Mouse (Mus musculus) thymus, postnatal 10 days (tissue): ENCODE data around the gene Zbtb1.
A peak's percentile ranks its signal among the peaks of the same experiment; 100 is the strongest.
"Not testable (repeated sequence)": the region's sequence is repeated elsewhere in the genome, so short reads cannot be mapped to it uniquely, and the experiment has no call there.

Experiments
- DNase-seq, 2 experiments: peaks; one replicate each; pipeline ENCODE4 v3.0.0; 2021; ENCODE audit warnings: low spot score in 2 of 2

The Zbtb1 gene

DNA sequence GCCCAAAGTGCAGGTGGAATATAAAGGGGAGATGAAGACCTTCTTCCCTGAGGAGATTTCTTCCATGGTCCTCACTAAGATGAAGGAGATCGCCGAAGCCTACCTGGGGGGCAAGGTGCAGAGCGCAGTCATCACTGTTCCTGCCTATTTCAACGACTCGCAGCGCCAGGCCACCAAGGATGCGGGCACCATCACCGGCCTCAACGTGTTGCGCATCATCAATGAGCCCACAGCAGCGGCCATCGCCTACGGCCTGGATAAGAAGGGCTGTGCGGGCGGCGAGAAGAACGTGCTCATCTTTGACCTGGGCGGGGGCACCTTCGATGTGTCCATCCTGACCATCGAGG is 34.7 kb downstream of the Zbtb1 start:
- DNase-seq: peak in 1 of 2 experiments; percentile 15

DNA sequence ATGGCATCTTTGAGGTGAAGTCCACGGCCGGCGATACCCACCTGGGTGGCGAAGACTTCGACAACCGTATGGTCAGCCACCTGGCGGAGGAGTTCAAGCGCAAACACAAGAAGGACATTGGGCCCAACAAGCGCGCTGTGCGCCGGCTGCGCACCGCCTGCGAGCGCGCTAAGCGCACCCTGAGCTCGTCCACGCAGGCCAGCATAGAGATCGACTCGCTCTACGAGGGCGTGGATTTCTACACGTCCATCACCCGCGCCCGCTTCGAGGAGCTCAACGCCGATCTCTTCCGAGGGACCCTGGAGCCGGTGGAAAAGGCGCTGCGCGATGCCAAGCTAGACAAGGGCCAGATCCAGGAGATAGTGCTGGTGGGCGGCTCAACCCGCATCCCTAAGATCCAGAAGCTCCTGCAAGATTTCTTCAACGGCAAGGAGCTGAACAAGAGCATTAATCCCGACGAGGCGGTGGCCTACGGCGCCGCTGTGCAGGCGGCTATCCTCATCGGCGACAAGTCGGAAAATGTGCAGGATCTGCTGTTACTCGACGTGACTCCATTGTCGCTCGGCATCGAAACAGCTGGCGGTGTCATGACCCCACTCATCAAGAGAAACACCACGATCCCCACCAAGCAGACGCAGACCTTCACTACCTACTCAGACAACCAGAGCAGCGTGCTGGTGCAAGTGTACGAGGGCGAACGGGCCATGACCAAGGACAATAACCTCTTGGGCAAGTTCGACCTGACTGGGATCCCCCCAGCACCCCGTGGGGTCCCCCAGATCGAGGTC is 35.3 kb downstream of the Zbtb1 start:
- peak in 1 of 2 experiments; percentile 11 for DNase-seq

DNA sequence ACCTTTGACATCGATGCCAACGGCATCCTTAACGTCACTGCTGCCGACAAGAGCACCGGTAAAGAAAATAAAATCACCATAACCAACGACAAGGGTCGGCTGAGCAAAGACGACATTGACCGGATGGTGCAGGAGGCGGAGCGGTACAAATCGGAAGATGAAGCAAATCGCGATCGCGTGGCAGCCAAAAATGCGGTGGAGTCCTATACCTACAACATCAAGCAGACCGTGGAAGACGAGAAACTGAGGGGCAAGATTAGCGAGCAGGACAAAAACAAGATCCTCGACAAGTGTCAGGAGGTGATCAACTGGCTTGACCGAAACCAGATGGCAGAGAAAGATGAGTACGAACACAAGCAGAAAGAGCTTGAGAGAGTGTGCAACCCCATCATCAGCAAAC is 35.9 kb downstream of the Zbtb1 start:
- DNase-seq: no peak

DNA sequence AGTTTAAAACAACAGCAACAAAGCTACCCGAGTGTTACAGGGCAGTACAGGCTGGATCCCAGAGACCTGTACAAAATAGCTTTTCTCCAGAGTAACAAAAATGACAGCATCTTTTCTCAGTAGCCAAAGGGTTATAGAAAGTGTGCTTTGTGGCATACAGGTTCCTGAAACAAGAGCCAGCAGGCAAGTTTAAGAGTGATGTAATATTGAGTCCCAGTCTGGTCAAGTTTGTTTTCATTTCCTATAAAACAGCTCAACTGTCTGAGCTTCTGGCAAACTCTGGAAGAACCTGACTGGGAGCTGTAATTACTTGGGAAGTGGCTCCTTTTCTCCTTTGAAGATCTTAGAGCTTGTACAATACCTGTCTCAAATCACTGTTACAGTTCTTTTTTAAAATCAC is 37.1 kb downstream of the Zbtb1 start:
- DNase-seq: no peak

DNA sequence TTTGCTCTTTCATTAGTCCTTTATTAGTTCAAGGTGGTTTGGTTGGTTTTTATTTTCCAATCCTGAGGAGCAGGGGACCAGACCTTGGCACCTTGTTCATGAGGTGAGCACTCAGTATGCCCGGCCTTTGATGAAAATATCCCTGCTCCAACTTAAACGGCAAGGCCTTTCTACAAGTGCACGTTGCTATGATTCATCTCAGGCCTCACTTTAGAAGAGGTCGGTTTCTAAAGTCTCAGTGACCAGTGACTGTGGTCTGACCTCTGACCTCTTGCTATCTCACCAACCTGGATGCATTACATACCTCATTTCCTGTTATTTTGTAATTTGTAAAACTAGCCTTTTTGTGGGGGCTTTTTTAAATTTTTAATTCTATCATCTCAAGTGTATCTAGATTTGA is 39.1 kb downstream of the Zbtb1 start:
- no peak for DNase-seq

DNA sequence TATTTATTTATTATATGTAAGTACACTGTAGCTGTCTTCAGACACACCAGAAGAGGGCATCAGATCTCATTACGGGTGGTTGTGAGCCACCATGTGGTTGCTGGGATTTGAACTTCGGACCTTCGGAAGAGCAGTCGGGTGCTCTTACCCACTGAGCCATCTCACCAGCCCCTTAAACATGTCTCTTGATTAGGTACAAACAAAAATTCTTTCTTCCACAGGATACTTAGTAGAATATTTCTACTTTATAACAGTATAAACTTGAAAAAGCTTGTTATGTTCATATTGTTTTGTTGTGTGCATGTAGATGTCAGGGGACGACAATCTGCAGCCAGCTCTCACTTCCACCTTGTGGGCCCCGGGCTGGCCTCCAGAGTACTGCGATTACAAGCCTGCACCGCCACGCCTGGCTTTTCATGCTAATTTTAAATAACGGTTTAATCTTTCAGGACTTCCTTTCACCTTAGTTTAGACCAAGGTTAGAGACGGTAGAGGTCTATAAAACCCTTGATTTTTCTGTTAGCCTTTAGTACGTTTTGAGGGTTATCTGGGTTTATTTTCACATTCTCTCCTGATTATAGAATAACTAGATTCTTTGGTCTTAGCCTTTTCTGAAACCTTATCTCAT is 45.4 kb downstream of the Zbtb1 start:
- no peak for DNase-seq

DNA sequence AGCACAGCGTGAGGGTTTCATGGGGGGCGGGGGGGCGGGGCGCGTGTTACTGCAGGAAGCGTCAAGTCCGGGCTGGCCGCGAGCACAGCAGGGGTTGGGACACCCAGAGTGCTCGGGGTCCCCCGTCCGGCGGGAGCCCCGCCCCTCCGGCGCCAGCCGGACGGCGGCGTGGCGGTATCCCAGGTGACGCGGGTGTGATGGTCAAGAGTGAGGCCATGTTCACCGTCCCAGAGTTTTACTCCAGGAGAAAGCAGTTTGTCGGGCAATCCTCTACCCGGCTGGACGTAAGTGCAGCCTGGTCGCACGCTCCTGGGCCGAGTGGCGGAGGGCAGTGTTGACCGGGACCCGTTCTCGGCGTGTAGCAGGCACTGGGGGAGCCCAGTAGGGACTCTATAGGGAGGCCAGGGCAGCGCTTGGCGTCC is 47.4 kb downstream of the Zbtb1 start, which contains the start of gene Ppp1r36:
Ppp1r36 (plus strand) TSS at position 106 of the 422 bp plus-strand sequence.
- DNase-seq: no peak

DNA sequence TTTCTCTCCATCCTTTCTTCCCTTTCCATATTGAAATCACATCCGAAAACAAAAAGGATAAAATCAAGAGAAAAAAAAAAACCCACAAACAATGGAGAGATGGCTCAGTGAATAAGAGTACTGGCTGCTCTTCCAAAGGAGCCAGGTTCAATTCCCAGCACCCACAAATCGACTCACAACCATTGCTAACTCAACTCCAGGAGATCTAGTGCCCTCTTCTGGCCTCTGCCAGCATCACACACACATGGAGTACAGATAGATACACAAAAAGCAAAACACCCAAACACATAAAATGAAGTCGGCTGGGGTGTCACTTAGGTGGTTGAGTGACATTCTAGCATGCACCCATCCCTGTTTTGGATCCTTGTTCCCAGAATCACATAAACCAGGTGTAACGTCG is 48.3 kb downstream of the Zbtb1 start:
- DNase-seq: no peak

DNA sequence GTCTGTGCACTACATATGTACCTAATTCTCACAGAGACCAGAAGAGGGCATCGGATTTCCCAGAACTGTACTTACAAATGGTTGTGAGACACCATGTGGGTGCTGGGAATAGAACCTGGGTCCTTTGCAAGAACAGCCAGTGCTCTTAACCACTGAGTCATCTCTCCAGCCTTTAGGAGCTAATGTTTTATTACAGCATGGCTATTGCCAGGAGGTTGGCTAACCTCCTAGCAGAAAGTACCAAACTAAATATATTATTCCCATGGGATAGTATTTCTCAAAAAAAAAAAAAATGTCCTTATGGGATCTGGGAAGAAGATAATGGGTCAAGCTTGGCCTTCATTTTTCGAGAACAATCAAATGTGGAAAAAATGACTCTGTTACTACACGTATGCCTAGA is 55.2 kb downstream of the Zbtb1 start:
- no peak for DNase-seq

DNA sequence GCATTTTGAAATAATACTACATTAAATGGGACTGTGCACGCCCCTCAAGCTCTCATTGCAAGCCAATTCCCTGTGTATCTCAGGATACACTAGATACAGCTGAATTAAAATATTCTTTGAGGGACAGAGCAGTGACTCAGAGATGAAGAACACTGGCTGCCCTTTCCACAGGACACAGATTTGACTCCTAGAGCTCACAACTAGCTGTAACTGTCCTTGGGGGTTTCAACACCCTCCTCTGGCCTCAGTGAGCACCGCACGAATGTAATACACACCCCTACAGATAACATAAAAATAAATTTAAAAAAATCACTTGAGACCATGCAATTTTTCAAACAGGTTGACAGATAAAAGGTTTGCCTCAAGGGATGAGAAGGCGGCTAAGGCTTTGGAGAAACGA is 57.5 kb downstream of the Zbtb1 start:
- no peak for DNase-seq

DNA sequence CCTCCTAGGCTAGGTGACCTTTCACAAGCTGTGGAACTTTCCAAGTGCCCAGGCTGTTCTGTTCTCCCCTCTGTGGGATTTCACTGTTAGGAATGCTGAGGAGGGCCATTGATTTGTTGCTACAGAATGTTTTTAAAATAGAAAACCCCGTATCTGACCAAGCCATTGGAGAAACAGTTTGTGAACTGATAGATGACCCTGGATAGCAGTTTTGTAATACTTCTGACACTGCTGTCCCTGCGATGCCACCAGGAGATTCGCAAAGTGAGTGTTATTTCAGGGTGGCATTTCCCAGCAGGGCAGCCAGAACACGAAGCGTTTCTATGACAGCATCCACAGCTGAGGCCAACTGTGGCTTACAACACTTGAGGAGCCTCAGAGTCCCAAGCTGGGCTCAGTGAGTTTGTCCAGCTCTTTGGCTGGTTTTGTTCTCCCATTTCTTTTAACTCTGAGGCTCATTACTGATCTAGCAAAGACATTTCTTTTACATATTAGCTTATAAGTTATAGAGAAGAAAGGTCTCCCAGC is 60.9 kb downstream of the Zbtb1 start:
- DNase-seq: no peak

DNA sequence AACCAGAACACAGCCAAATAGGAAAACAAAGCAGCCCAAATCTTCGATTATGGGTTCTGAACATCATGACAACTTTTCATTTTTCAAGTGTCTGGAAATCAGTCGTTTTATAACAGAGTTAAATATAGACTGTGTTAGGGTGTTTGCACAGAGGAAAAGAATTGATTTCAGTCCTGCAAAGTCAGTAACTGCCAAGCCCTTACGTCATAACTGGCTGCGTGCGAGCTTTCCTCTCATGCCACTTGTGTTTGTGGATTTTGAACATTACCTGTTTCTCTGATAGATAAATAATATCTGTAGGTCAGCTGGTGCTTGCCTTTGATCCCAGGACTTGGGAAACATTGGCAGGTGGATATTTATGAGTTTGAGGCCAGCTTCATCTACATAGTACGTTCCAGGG is 61.4 kb downstream of the Zbtb1 start:
- DNase-seq: no peak

DNA sequence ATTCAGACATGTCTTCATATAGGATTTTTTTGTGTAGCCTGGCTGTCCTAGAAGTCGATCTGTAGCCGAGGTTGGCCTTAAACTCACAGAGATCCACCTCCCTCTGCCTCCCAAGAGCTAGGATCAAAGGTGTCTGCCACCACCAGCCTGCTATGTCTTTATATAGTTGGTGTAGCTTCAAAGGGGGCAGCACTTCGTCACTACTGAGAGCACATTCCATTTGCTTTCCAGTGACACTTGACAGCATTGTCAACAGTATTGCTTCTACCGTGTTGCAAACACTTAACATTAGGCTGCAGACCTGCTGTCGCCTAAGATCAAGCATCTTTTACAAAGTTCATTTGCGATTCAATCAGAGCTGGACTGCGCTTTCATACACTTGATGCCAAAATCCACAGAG is 64.0 kb downstream of the Zbtb1 start:
- DNase-seq: no peak

DNA sequence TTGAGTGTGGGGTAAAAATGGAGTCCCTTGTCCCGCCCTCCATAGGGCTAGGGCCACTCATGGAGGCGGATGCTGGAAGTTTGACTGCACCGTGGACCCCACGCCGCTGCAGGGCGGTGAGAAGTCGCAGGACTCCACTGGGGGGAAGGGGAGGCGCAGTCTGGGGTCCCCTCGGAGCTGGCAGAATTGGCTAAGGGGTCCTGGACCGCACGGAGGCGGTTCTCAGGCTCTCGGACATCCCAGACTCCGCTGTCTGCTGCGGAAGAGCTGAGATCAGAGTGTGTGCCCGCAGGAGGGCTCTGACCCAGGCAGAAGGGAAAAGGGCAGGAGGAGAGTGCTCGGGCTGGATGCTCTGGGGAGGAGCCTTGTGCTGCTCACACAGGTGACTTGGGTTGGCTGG is 65.0 kb downstream of the Zbtb1 start:
- no peak for DNase-seq

DNA sequence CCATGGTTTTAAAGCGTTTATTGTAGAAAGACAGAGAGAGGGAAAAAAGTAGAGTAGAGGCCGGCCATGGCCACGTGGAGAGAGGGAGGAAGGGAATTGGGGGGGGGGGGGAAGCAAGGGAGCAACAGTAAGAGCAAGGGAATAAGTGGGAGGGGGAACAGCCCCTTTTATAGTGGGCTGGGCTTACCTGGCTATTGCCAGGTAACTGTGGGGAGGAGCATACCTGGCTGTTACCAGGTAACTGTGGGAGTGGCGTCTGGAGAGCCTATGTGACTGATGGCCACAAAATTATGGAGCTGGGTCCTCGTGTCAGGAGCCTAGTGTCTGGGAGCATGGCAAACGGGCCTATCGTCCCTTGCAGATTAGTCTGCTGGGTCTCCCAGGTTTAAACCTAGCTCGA is 65.5 kb downstream of the Zbtb1 start:
- DNase-seq: no peak

DNA sequence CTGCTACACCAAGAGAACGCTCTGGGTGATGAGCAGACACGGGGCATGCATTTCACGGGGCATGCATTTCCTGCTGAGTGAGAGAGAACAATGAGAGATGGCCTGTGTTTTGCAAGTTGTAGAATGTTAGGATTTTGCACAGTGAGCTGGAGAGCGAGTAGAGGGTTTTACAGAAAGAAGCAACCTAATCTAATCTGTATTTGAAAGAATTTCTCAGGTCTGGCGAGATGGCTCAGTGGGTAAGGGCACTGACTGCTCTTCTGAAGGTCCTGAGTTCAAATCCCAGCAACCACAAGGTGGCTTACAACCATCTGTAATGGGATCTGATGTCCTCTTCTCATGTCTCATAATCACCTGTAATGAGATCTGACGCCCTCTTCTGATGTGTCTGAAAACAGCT is 73.4 kb downstream of the Zbtb1 start:
- not testable (repeated sequence) for DNase-seq

DNA sequence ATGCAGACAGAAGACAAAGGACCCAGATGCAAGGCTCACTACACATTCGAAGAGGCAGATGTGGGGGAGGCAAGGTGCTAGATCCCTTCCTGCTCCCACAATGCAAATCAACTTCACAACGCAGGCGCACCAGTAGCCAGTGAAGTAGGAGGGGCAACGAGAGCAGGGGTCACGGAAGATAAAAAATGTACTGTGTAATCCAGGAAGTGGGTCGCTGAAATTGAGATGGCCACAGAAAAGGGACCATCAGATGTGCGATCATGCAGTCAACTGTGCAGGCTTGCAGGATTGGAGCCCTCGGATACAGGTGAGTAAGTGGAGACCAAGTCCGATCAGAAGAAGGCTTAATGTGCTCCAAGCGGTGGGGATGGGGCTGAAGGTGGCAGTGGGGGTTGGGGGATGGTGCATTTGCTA is 74.3 kb downstream of the Zbtb1 start:
- DNase-seq: no peak

DNA sequence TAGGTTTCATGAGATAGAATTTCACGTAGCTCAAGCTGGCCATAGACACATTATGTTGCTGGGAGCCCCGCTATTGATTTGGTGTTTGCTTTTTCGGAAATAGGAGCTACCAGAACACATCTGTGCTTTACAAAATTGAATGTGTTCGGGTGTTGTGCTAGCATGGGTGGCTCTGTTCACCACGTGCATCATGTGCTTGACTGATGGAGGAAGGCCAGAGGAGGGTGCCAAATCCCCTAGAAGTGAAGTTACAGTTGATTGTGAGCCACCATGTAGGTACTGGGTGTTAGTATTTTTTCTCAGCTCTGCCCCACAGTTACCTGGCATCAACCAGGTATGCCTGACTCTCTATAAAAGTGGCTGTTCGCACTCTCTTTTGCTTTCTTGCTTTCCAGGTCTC is 74.8 kb downstream of the Zbtb1 start:
- DNase-seq: no peak

DNA sequence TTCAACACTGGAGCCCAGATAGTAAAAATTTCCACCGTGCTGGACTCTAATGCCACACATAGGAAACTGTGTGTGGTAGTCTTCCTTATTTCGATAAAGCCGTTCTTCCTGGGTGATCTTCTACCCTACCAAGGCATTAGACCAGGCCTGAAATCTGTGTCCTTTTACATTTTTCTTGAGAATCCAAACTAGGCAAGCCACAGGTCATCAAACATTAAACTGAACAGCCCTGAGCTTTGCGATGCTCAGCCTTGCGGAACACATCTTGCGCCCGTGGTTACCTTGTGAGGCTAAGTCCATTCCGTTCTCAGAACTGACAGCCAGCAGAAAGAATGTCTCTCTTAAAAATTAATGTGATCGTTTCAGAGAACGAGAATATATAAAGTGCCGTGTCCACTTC is 76.1 kb downstream of the Zbtb1 start:
- DNase-seq: no peak
